Mouse (Mus musculus): Measurements from ENCODE around the gene Wnt3a.
A peak's percentile ranks its signal among the peaks of the same experiment; 100 is the strongest.

Gene Wnt3a

DNA sequence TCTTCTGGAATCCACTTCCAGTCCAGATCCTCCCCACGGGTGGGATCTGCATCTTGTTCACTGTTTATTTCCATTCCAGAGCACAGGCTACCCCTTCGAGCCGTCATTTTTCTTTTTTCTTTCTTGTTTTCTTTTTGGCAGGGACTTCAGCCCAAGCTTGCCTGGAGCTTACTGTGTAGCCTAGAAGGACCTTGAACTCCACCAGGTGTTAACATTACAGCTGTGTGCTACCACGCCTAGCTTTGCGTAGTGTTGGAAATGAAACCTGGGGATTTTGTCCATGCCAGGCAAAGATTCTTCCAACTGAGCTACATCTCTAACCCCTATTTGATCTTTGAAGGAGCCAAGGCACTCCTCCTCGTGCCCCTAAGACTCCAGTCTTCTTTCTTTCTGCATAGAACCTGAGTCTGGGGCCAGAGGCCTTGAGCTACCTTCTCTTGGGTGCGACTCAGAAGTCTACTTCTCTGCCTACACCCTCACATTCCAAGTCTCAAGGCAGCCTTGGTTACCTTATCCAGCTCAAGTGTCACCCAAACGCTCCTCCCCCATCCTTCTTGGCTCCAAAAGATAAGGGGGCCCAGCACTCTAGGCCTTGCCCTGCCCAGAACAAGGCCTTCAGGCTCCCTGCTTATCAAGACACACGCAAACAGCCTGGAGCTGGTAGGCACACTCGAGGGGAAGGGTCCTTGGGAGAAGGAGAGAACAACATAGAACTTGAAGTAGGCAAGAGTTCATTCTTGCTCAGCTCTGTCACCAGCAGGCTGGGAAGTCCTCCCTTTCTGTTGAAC, 29.7 kb downstream of the Wnt3a start:
- DNase-seq = no peak

DNA sequence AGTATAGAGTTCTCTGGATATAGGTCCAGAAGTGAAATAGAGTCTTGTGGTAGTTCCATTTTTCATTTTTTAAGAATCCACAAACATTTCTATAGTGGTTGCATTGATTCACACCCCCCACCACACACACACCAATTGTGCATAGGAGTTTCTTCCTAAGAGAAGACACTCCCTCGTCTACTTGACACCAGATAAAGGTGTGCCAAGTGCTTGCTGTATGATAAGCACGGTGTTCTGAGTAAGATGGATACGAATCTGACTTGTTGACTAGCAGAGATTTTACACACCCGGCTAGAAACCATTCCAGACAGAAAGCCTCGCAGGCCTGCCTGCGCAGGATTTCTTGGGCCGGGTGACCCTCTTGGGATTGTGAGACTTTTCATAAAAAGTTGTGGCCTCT, 30.9 kb downstream of the Wnt3a start:
- no peak for DNase-seq

DNA sequence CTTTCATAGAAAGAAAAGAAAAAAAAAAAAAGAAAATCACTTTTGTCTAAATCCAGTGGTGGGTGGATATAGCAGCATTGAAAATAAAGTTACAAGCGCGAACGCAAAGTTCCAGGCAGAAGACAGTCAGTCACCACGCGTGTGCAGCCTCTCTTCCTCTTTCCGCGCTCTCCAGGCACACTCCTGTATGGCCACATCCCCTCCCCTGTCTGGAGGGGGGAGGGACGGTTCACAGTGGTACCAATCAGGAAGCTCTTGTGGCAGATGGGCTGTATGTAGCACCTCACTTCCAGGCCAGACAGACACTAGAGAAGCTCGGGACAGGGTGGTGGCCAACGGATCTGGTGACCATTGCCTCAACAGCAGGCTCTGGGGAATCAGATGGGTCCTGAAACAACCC, 42.5 kb downstream of the Wnt3a start:
- DNase-seq = no peak

DNA sequence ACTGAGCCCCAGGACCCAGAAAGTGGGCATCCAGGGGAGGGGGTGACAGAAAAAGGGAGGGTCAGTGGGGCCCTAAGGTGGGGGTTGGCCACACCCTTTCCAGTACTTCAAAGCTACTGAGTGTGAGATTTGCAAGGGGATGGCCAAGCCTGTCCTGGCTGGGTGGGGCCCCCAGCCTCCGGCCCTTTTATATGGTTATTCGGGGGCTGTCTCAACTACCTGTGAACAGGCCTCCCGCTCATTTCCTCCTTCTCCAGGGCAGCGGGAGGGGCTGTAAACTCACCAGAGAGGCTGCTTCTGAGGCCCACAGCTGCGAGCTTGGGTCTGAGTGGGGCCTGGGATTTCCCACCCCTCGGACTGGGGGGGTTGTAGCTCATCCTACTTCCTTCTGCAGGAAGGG, 46.7 kb downstream of the Wnt3a start:
- no peak for DNase-seq

DNA sequence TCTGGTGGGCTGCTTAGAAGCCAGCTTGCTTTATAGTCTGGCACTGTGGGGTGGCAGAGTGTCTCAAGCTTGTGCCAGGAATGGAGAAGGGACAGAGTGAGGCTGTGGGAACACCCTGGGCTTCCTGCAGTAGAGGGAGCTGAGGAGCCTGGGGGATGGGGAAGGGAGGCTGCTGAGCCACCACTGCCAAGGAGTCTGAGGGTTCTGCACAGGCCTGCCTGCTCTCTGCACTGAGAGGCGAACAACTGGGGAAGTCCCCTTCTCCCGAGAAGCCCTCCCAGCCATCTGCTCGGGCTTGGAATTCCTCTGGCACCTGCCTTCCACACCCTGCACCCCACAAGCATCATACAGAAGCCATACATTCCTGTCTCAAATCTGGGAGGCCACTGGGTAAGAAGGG, 48.7 kb downstream of the Wnt3a start:
- no peak for DNase-seq

DNA sequence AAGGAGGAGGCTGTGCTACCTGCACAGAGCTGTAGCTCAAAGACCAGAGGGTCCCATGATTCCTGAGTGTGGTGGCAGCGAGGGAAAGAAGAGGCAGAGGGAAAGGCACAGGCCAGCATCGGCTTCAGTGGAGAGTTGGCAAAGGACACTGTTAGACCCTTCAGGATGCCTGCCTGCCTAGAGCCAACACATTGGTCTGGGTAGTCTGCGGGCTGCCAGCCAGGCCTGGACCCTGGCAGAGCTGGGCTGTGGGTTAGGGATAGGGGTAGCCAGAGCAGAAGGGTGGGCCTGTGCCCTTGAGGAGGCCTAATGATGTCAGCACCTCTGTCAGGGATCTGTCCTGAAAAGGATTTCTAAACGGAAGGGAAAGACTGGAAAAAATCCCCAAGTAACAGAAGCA, 50.8 kb downstream of the Wnt3a start:
- DNase-seq = no peak

DNA sequence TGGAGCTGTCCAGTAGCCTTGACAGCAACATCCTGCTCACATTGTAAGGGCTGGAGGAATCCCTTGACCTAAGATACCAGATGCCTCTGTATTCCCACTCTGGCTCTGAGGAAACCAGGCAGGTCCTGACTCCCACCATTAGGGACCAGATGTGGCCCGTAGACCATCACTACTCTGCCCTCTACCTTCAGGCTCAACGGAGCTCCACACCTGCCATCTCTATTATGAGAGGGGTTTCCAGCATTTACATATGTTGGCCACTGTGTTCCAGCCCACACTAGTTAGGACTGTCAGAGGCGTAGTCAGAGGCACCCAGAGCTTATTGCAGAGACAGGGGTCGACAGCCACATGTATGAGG, 51.1 kb downstream of the Wnt3a start:
- DNase-seq = no peak

DNA sequence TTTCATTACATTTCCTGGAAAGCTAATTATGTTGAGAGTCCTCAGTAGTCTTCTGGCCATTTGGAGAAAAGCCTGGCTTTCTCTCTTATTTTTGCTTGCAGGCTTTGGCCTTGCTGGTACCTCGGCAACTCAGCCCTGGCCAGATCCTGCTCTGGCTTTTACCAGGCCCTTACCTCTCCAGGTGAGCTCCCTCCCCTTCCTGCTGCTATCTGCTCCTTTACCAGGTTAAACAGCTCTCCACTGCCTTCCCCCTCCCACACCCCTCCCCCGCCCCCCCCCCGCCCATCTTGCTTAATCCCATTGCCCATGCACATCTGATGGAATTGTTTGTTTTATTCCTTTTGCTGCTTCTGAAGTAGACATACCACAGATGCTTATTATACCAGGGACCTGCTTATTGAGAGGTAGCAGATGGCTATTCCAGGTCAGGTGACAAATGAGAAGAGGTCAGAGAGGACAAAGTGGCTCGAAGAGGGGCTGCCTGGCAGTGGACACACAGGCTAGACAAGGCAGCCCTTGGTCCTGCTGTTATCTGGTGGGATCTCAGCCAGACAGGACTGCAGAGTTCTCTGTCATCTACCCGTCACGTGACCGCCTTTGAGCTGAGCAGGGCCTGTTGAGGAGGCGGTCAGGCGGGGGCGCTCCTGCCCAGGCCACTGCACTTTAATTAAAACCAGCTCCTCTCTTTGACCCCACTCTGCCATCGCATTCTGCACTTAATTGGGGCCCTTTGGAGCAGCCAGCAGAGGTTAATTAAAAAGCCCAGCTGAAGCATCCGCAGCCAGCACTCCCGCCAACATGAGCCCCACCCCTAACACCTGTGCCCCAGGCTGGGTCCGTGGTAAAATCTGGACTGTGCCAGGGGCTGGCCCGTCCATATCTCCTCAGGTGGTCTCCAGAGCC, 51.8 kb downstream of the Wnt3a start:
- DNase-seq = peak; percentile 73

DNA sequence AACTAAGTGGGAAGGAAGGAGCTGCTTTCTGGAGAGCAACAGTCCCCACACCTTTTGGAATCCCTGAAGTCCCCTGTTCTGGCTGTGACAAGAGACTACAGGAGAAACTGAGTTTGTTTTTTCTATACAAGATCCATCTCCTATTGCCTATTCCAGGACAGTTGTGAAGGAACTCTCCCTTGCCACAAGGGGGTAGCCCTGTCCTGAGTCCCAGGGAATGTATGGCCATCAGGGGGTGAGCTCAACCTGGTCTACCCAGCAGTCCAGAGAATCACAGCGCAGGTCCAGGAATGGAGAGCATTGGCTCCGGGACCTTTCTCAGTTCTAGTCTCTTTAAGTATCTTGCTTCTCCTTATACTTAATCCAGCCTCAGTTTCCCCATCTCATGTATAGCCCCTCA, 57.8 kb downstream of the Wnt3a start:
- no peak for DNase-seq

DNA sequence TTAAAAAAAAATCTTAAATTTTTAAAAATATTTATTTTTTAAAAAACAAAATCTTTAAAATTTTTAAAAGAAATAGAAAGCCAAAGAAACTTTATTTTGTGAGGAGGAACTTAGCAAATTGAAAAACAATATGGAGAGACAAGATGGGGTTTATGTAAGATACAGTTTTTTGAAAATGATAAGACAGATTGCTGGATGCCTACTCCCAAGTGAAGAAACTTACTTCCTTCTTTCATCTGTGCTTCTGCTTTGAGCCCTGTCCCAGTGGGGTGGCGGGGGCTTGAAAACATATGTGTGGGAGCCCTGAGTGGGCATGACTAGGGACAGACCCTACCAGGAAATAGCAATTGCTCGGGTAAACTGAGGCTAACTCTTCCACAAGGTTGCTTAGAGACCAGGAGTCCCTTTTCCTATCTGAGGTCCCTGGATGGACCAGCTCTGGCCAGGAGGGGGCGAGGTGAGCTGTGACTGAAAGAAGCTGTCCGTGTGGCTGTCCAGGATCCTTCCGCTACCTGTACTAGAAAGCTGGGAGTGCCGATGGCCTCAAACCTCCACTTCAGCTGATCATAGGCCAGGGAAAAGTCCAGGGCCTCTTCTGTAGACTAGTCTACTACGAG, 60.3 kb downstream of the Wnt3a start:
- peak; percentile 52 for DNase-seq

DNA sequence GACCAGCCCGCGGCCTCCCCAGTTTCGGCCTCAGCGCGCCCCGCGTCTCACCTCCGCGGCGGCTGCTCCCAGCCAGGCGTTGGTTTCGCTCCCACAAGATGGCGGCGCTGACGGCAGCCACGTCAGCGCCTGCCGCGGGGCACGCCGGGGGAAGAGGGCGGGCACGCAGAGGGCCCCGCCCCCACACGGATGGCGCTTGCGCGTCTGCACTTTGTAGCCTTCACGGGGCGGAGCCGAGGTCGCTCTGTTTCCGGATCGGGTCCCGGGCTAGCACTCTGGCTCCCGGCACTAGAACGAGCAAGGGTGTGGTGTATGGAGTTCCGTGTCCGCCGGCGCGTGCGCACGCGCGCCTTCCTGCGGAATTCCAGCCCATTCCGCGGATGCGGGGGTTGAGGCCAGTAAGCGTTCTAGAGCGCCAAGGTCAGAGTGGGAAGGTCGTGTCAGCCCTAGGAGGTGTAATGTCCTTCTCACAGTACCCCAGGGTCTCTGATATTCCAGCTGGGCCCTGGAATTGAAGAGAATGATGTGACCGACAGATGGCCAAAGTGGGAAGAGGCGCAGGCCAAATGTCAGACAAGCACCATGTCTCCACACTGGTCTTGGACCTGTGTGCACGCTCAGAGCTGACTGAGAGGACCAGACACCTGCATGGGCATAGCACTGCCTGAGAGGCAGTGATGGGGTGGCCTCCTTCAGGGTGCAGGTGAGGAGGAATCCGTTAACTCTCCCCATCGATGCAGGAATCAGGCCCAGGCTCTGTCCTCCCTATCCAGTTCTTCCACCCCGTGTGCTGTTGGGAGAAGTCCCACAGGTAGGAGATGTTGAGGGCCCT, 62.2 kb downstream of the Wnt3a start, which contains the start of gene Arf1:
Arf1 (minus strand) TSS at position 149 of the 832 bp plus-strand sequence.
- DNase-seq = peak; percentile 97

DNA sequence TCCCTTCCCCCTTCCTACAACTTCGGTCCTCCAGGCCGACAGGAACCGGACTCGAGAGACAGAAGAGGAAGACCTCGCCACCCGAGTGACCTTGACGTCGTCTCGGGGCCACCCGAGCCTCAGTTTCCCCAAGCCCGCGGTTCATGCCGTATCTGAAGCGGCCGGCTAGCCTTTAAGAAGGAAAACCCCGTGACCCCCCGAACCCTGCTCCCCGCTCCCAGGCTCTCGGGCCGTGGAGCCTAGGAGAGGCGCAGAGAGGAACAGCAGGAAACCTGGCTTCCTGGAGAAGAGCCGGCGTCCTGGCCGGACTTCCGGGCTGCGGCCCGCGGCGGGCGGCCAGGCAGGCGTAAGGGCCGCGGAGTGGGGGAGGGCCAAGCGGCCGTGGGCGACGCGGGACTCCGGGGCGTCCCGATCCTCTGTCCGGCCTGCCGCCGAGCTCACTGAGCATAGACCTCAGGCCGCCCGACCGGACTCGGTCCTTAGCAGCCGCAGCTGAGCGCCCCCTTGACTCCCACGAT, 62.9 kb downstream of the Wnt3a start:
- no peak for DNase-seq

DNA sequence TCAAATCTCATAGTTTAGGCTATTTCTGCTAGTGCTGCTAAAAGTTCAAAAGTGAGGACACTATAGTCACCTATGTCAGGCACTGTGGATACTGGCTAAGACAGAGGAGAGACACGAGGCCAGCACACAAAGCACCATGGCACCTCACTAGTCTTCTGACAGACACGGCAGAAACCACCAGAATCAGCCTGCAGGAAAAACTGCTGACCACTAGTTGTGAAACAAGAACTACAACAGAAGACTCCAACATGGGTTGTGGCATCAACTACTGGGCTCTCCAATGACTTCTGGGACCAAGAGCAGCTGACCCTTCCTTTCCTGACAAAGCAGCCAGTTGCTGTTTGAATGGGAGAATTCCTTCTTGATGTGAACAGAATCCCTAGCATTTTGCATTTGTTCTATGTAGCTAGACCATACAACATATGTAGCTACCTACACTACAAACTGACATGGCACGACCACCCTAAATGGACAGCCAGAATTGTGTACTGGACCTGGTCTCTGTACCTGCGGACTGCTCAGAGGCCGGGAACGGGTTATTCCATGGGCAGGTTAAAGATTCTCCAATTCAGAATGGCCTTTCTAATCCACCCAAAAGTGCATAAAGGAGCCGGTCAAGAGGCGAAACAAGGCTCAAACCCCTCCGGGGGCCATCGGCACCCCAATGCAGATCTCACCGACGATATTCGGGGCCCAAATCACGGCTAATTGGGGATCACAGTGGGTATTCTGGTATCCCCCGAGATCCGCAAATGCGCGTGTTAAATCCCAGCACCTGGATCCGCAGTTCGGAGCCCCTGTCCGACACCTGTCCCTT, 63.6 kb downstream of the Wnt3a start:
- peak; percentile 49 for DNase-seq

DNA sequence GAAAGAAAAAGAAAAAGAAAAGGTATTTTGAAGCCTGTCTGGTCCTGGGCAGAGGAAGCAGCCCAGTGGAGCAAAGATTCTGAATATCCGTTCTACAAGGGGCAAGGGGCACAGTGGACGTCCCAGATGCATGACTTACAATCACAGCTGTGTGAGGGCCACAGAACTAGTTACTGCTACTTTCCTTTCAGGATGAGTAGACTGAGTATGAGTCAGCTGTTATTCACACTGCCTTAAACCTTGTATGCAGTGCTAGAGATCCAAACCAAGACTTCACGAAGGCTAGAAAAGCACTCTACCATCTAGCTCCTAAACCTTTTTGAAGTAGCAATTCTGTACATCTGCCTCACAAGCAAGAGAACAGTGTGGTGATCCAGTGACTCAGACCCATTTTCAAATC, 64.3 kb downstream of the Wnt3a start:
- no peak for DNase-seq

DNA sequence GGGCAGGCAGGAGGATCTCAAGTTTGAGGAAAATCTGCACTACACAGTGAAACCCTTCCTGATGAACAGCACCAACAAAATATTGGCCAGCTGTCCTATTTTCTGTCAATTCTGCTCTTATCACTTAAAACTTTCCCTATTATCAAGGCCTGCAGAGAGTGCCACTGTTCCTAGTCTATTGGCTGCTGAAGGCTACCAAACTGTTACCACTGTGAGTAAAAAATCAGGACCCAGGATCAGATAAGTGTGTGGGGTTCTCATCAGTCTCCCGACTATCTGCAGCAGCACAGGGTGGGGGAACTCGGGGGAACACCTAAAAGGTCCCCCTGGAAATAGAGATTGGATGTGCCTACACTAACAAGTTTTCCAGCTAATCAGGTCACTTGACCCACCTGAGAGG, 65.4 kb downstream of the Wnt3a start:
- no peak for DNase-seq

DNA sequence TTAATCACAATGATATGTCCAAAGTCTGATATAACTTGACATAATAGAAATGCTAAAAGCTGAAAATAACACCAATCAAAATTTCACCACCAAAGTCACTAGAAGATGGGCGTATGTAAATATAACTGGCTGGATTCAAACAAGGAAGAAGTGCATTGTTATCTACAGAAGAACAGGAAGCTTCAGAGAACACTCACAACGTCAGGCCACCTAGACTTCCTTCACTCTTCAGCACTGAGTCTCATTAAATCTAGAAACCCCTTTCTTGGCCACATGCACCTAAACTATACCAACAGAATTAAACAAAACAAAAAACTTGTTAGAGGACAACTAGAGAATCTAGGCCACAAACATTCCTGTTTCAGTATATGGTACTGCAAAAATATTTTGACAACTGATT, 66.1 kb downstream of the Wnt3a start:
- no peak for DNase-seq

DNA sequence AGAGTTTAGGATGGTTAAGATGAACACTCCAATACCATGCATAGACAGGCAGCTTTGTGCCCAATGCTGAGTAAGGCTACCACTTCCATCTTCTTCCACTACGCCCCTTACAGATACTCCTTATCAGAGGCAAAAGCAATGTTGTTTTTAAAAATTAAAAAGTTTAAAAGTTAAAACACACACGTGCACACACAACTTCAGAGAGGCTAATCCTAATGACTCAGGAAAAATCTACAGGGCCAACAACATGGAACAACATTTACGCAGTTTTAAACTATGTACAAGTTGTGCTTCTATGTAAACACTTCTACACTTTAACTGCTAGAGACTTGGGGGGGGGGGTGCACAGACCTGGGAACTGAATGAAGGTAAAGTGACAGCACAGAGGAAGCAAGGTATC, 66.5 kb downstream of the Wnt3a start:
- DNase-seq = no peak

DNA sequence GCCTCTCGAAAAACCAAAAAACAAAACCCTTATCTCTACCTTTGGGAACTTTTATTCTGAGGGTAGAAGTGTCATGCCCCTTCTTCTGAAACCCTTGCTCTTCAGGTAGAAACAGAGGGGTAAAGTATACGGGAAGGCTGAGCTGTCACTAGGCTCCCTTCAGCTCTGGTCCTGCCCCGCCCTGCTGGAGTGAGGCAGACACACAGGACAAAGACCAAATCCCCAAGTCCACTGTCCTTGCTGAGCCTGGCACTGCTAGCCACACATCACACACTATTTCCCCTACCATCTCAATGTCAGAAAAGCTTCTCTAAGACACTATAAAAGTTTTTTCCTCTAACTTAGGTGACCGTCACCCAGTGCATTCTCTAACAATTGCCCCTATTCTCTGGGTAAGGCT, 68.2 kb downstream of the Wnt3a start:
- DNase-seq = no peak

DNA sequence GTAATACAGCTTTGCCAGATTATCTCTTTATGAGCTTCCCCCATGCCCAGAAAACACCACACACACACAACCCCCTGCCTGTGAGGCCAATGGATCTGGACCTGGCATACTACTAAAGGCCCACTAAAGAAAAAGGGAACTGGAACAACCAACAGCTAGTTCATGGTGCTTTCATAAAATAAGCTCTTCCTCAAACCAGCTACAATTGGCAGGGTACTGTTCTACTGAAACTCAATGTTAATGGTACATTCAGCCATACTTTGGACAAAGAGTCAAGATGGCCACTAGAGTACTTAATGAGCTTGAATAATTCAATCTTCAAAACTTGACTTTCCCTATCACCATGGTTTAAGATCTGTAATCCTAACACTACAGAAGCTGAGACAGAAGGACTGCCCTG, 68.9 kb downstream of the Wnt3a start:
- DNase-seq = no peak

DNA sequence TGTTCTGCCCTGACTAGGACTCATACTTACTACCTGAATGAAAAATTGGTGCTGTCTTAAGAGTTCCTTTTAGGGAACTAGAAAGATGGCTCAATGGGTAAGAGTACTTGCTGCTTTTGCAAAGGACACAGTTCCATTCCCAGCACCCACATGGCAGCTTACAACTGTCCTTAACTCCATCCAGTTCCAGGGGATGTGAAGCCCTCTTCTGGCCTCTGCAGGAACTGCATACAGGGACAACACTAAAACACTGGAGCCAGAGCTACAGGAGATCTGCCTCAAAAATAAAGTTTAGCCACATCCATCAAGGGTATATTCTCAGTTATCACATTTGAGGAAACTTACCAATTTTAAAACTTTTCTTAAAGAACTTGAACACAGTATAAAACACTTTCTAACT, 71.5 kb downstream of the Wnt3a start:
- DNase-seq = no peak

DNA sequence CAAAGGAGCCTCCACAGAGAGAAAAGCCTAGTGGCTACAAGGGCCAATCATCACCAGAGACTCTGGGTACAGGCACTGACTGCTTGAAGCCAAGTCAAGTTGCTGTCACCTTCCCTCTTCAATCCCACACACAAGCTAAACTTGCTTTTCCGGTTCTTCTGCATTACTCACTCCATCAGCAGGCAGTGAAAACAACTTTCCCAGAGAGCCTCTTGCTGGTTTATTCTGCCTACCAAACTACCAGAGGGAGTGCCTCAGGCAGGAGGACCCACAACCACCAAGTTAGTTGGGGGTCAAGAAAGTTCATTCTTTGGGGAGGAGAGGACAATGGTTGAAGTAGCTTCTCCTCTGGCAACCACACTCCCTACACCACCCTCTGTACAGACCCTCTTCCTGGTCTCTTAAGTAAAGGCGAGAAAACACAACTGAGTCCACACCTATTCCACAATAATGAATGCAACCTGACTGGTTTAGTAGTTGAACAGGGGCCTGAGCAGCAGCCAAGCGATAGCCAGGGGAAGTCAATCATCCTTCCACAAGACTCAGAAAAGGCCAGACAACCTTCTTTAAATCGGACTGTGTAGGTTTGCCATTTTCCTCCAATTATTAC, 72.1 kb downstream of the Wnt3a start:
- DNase-seq = no peak
